Mouse (Mus musculus) stomach, postnatal 0 days (tissue): ENCODE data around the gene Naga. TPM values are rescaled to one million over a fixed set of nuclear protein-coding genes. Genes with fewer than 3 reads are reported as not detected.
A peak's percentile ranks its signal among the peaks of the same experiment; 100 is the strongest.

Source experiments
- ATAC-seq: fragments of 200-750 bp; cut with Nextera tagmentation; 2 replicates; pipeline ENCODE4 v1.8.0; 2017; ENCODE audit not compliant: low FRiP score, low TSS enrichment
- DNase-seq: peaks from one replicate; pipeline ENCODE4 v3.0.0-alpha.2; 2016; ENCODE audit warnings: low spot score
- H3K27ac ChIP-seq: fragments of 300-500 bp; sonication (generic); replicated peaks from 2 replicates; pipeline ENCODE4 v1.5.1; 2014; ENCODE audit warnings: mild to moderate bottlenecking, control low read depth
- H3K27me3 ChIP-seq: fragments of 300-500 bp; sonication (generic); 2 replicates; pipeline ENCODE4 v1.6.1; 2014; ENCODE audit warnings: low read length; ENCODE audit not compliant: control insufficient read depth, insufficient read depth
- H3K36me3 ChIP-seq: fragments of 300-500 bp; sonication (generic); 2 replicates; pipeline ENCODE4 v1.6.1; 2014; ENCODE audit warnings: low read length, mixed read lengths; ENCODE audit not compliant: control insufficient read depth, insufficient read depth
- H3K4me1 ChIP-seq: fragments of 300-500 bp; sonication (generic); replicated peaks from 2 replicates; pipeline ENCODE4 v1.6.1; 2014; ENCODE audit warnings: antibody characterized with exemption; ENCODE audit not compliant: control insufficient read depth, insufficient read depth
- H3K4me2 ChIP-seq: fragments of 300-500 bp; sonication (generic); replicated peaks from 2 replicates; pipeline ENCODE4 v1.6.1; 2014; ENCODE audit warnings: low read depth, mild to moderate bottlenecking, control low read depth, moderate library complexity
- H3K4me3 ChIP-seq: fragments of 300-500 bp; sonication (generic); 2 replicates; pipeline ENCODE4 v1.5.1; 2014; ENCODE audit warnings: low read depth, low read length, control low read depth
- H3K9ac ChIP-seq: fragments of 300-500 bp; sonication (generic); 2 replicates; pipeline ENCODE4 v1.6.1; 2014; ENCODE audit warnings: mild to moderate bottlenecking, low read length, control low read depth, mixed read lengths
- H3K9me3 ChIP-seq: fragments of 300-500 bp; sonication (generic); 2 replicates; pipeline ENCODE4 v1.6.1; 2016; ENCODE audit warnings: low read length; ENCODE audit not compliant: control insufficient read depth
- CTCF ChIP-seq: IDR thresholded peaks from 2 replicates; pipeline ENCODE4 v1.5.1; 2016; ENCODE audit warnings: antibody characterized with exemption, low read depth, mild to moderate bottlenecking, moderate library complexity
- EP300 ChIP-seq: optimal IDR thresholded peaks from 2 replicates; pipeline ENCODE3; 2016; ENCODE audit warnings: antibody characterized with exemption
- WGBS: fragments of 180-500 bp; shearing (Covaris S2); extraction: QIAGEN DNeasy Blood & Tissue Kit; methylation state at CpG from one replicate; pipeline ENCODE4 v1.1.7; 2014; 5-methylcytosine and 5-hydroxymethylcytosine counted together
- polyA plus RNA-seq: library from polyadenylated mRNA; unstranded; fragments of >200 nt; fragmentation: Nextera tagmentation; extraction: Ambion mirVana; gene quantifications from 2 replicates; pipeline ENCODE4 v1.2.1, GENCODE M21; 2015

Gene Naga
- polyA plus RNA-seq, 1 experiment from 2014 or later, result 83.1 TPM

- no peak overlapping the region for H3K4me3 ChIP-seq
Observed at GRCm38 (mm10) chr15:82293271-82293711, 45.4 kb downstream of the Naga start.

GRCm38 (mm10) chr15:82292851-82293250 is 45.9 kb downstream of the Naga start:
- no peaks in the 10 kb centered on the region for H3K36me3 ChIP-seq
- no peak overlapping the region for H3K4me2 ChIP-seq
- DNase-seq (no peak), ATAC-seq (no peak)
- WGBS, result 22% methylated on average over 5 of the region's 5 CpGs
- no peaks in the 10 kb centered on the region for H3K9me3 ChIP-seq
- TF ChIP-seq EP300, result no peak
- TF ChIP-seq CTCF, result no peak
- no peaks in the 10 kb centered on the region for H3K27me3 ChIP-seq
- H3K27ac ChIP-seq, result no peak overlapping the region
- no peak overlapping the region for H3K9ac ChIP-seq
- no peaks in the 10 kb centered on the region for H3K4me1 ChIP-seq
- H3K4me3 ChIP-seq, result no peak overlapping the region

More at GRCm38 (mm10) chr15:82293271-82293711, 45.4 kb downstream of the Naga start:
- 5% methylated on average over 7 of the region's 7 CpGs for WGBS
- DNase-seq (peak; percentile 24), ATAC-seq (peak; percentile 40; the same call in 1 of the 2 replicates)
- Histone ChIP-seq H3K36me3 (no peaks in the 10 kb centered on the region), H3K9me3 (no peaks in the 10 kb centered on the region), H3K27me3 (no peaks in the 10 kb centered on the region), H3K9ac (no peak overlapping the region), H3K4me2 (no peak overlapping the region), H3K27ac (no peak overlapping the region), H3K4me1 (no peaks in the 10 kb centered on the region)
- TF ChIP-seq CTCF (no peak), EP300 (no peak)

- no peak for ATAC-seq
- no peak overlapping the region for H3K4me3 ChIP-seq
- no peak overlapping the region for H3K4me2 ChIP-seq
- H3K36me3 ChIP-seq, result no peaks in the 10 kb centered on the region
- H3K9ac ChIP-seq, result no peak overlapping the region
- no peak for DNase-seq
- no peaks in the 10 kb centered on the region for H3K9me3 ChIP-seq
- WGBS, result 89% methylated on average over 7 of the region's 7 CpGs
- H3K27ac ChIP-seq, result no peak overlapping the region
- no peaks in the 10 kb centered on the region for H3K4me1 ChIP-seq
- no peaks in the 10 kb centered on the region for H3K27me3 ChIP-seq
- TF ChIP-seq CTCF, result no peak
- TF ChIP-seq EP300, result no peak
Observed at GRCm38 (mm10) chr15:82290252-82290651, 48.5 kb downstream of the Naga start.

DNA sequence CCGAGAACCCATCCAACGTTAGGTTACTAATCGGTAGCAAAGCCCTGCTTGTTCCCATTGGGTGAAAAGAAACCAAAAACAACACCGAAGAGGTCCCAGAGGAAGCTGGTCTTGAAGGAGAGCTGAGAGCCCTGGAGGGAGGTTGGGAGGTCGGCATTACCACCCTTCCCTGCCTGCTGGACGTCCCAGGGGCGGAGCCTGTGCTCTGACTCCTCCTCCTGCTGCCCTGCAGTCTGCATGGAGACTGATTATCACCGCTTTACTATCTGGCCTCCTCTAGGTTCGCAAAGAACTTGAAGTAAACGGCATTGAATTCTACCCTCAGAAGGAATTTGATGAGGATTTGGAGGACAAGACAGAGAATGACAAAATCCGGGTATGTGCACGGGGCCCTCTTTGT is 52.6 kb downstream of the Naga start:
- Histone ChIP-seq H3K4me1 (no peaks in the 10 kb centered on the region), H3K4me3 (no peak overlapping the region), H3K27ac (no peak overlapping the region), H3K36me3 (no peaks in the 10 kb centered on the region), H3K9ac (no peak overlapping the region), H3K4me2 (no peak overlapping the region), H3K27me3 (no peaks in the 10 kb centered on the region), H3K9me3 (no peaks in the 10 kb centered on the region)
- no peak for TF ChIP-seq EP300
- TF ChIP-seq CTCF, result no peak
- no peak for DNase-seq
- WGBS, result 60% methylated on average over 12 of the region's 12 CpGs
- no peak for ATAC-seq

- WGBS, result 68% methylated on average over 4 of the region's 4 CpGs
- no peaks in the 10 kb centered on the region for H3K27me3 ChIP-seq
- ATAC-seq (no peak), DNase-seq (no peak)
- H3K4me1 ChIP-seq, result no peaks in the 10 kb centered on the region; the same call in 1 of the 2 replicates
- H3K9ac ChIP-seq, result no peak overlapping the region
- no peak overlapping the region for H3K27ac ChIP-seq
- no peak overlapping the region for H3K4me2 ChIP-seq
- no peak for TF ChIP-seq EP300
- H3K9me3 ChIP-seq, result no peaks in the 10 kb centered on the region
- no peaks in the 10 kb centered on the region for H3K36me3 ChIP-seq
- no peak overlapping the region for H3K4me3 ChIP-seq
Observed at GRCm38 (mm10) chr15:82280638-82281037, 58.1 kb downstream of the Naga start.

Other genes starting within 250 kb of the Naga start
- gene Ccdc134, start 211.0 kb downstream of the Naga start, polyA plus RNA-seq, result 8.2 and 8.5 TPM in 2 replicates
- gene Srebf2, start 191.7 kb downstream of the Naga start, polyA plus RNA-seq, result 119 and 127 TPM in 2 replicates
- gene Shisa8, start 126.1 kb downstream of the Naga start, polyA plus RNA-seq, result 0.06 and 0.23 TPM in 2 replicates
- not detected in 2 replicates for gene Tnfrsf13c, start 114.6 kb downstream of the Naga start, polyA plus RNA-seq
- gene Cenpm, start 94.2 kb downstream of the Naga start, polyA plus RNA-seq, result 24.0 and 27.0 TPM in 2 replicates
- gene 1500009C09Rik, start 86.5 kb downstream of the Naga start, polyA plus RNA-seq, result 0.23 and 0.24 TPM in 2 replicates
- 2.1 and 2.9 TPM in 2 replicates for gene Sept3, start 64.0 kb downstream of the Naga start, polyA plus RNA-seq
- 0.08 and 0.11 TPM in 2 replicates for gene Wbp2nl, start 40.0 kb downstream of the Naga start, polyA plus RNA-seq
- 6.2 and 6.3 TPM in 2 replicates for gene Pheta2, start within 50 bp of the Naga start, polyA plus RNA-seq
- gene Smdt1, start within 50 bp of the Naga start, polyA plus RNA-seq, result 286 and 296 TPM in 2 replicates
- gene Ndufa6, start 15.4 kb upstream of the Naga start, polyA plus RNA-seq, result 514 and 516 TPM in 2 replicates
- gene Cyp2d22, start 41.3 kb upstream of the Naga start, polyA plus RNA-seq, result 5.5 TPM in 2 replicates
- gene Cyp2d11, start 55.1 kb upstream of the Naga start, polyA plus RNA-seq, result not detected in 2 replicates
- gene Cyp2d10, start 68.3 kb upstream of the Naga start, polyA plus RNA-seq, result 2.1 and 3.6 TPM in 2 replicates
- gene Cyp2d9, start 94.5 kb upstream of the Naga start, polyA plus RNA-seq, result 1.6 and 2.0 TPM in 2 replicates
- 0.10 and 0.11 TPM in 2 replicates for gene Cyp2d12, start 216.1 kb upstream of the Naga start, polyA plus RNA-seq